Mouse (Mus musculus) olfactory bulb, adult 2 months (tissue): Measurements from ENCODE around the gene Galnt6.

ENCODE experiments used
- CTCF ChIP-seq: fragments of 200-500 bp; IDR thresholded peaks from 2 replicates; pipeline ENCODE4 v1.5.1; 2012; ENCODE audit warnings: low read depth, mild to moderate bottlenecking, low read length, moderate library complexity; ENCODE audit not compliant: insufficient read depth
- POLR2A ChIP-seq: fragments of 200-500 bp; IDR thresholded peaks from 2 replicates; pipeline ENCODE4 v1.6.1; 2012; ENCODE audit warnings: mild to moderate bottlenecking, low read depth, low read length, moderate library complexity; ENCODE audit not compliant: insufficient read depth

- no peak for TF ChIP-seq CTCF
- no peak for TF ChIP-seq POLR2A
Observed at GRCm38 (mm10) chr15:100665411-100666218, 63.6 kb downstream of the Galnt6 start.
